Mouse (Mus musculus) neural tube, embryonic 12.5 days (tissue): ENCODE data around the gene Skp1a. TPM values are rescaled to one million over a fixed set of nuclear protein-coding genes. Genes with fewer than 3 reads are reported as not detected.

Source experiments
- ATAC-seq: fragments of 200-750 bp; cut with Nextera tagmentation; 2 replicates; pipeline ENCODE4 v1.8.0; 2017; ENCODE audit warnings: low read depth, mild to moderate bottlenecking, moderate TSS enrichment, moderate library complexity; ENCODE audit not compliant: low FRiP score
- H3K27ac ChIP-seq: fragments of 300-500 bp; sonication (generic); 2 replicates; pipeline ENCODE4 v1.5.1; 2016
- H3K27me3 ChIP-seq: fragments of 300-500 bp; sonication (generic); replicated peaks from 2 replicates; pipeline ENCODE4 v1.6.1; 2016; ENCODE audit warnings: mild to moderate bottlenecking
- H3K36me3 ChIP-seq: fragments of 300-500 bp; sonication (generic); 2 replicates; pipeline ENCODE4 v1.6.1; 2016; ENCODE audit warnings: mild to moderate bottlenecking
- H3K4me1 ChIP-seq: fragments of 300-500 bp; sonication (generic); 2 replicates; pipeline ENCODE4 v1.6.1; 2016
- H3K4me2 ChIP-seq: fragments of 300-500 bp; sonication (generic); replicated peaks from 2 replicates; pipeline ENCODE4 v1.6.1; 2016; ENCODE audit warnings: mild to moderate bottlenecking
- H3K4me3 ChIP-seq: fragments of 300-500 bp; sonication (generic); 2 replicates; pipeline ENCODE4 v1.5.1; 2016
- H3K9ac ChIP-seq: fragments of 300-500 bp; sonication (generic); 2 replicates; pipeline ENCODE4 v1.6.1; 2016; ENCODE audit warnings: mild to moderate bottlenecking
- H3K9me3 ChIP-seq: fragments of 300-500 bp; sonication (generic); 2 replicates; pipeline ENCODE4 v1.6.1; 2016; ENCODE audit warnings: mild to moderate bottlenecking
- WGBS: fragments of 180-500 bp; shearing (Covaris S2); methylation state at CpG from one replicate; pipeline ENCODE4 v1.1.7; 2016; 5-methylcytosine and 5-hydroxymethylcytosine counted together
- polyA plus RNA-seq: library from polyadenylated mRNA; unstranded; fragments of >200 nt; fragmentation: Nextera tagmentation; extraction: Ambion mirVana; gene quantifications from 2 replicates; pipeline ENCODE4 v1.2.1, GENCODE M21; 2016

Gene Skp1a
- polyA plus RNA-seq, 1 experiment from 2014 or later: 1,002 TPM

- Histone ChIP-seq H3K27ac (no peak overlapping the region), H3K4me2 (peak overlapping the region; percentile 90), H3K36me3 (no peaks in the 10 kb centered on the region), H3K9ac (no peak overlapping the region), H3K27me3 (peaks cover 33% of the 10 kb centered on the region), H3K9me3 (no peaks in the 10 kb centered on the region), H3K4me1 (peaks cover 30% of the 10 kb centered on the region), H3K4me3 (no peak overlapping the region; the same call in 1 of the 2 replicates)
- WGBS: 68% methylated on average over 19 of the region's 19 CpGs
- ATAC-seq: no peak
These were observed 50.0 kb downstream of the Skp1a start for GRCm38 (mm10) chr11:52281568-52282328.

- Histone ChIP-seq H3K9me3 (no peaks in the 10 kb centered on the region), H3K9ac (peak overlapping the region; percentile 65), H3K4me3 (peak overlapping the region; percentile 56), H3K27ac (no peak overlapping the region), H3K36me3 (no peaks in the 10 kb centered on the region), H3K4me1 (peaks cover 34% of the 10 kb centered on the region), H3K4me2 (peak overlapping the region; percentile 90), H3K27me3 (peaks cover 33% of the 10 kb centered on the region)
- ATAC-seq: no peak
- WGBS: 1% methylated on average over 19 of the region's 19 CpGs
These were observed 50.6 kb downstream of the Skp1a start for GRCm38 (mm10) chr11:52282420-52282773.

GRCm38 (mm10) chr11:52282774-52283595 lies 51.2 kb downstream of the Skp1a start, which contains the start of gene Tcf7:
Gene Tcf7 (minus strand): TSS chr11:52283014.
- 1% methylated on average over 86 of the region's 97 CpGs for WGBS
- Histone ChIP-seq H3K4me2 (peak within 1 kb of the TSS; percentile 90), H3K36me3 (no peaks in the 10 kb centered on the region), H3K9me3 (no peaks in the 10 kb centered on the region), H3K4me1 (peaks cover 34% of the 10 kb centered on the region), H3K4me3 (peak within 1 kb of the TSS; percentile 56), H3K27ac (no peak within 1 kb of the TSS), H3K27me3 (peaks cover 33% of the 10 kb centered on the region), H3K9ac (peak within 1 kb of the TSS; percentile 65)
- peak; percentile 63 for ATAC-seq

- H3K4me1 ChIP-seq: peaks cover 34% of the 10 kb centered on the region
- no peak overlapping the region for H3K9ac ChIP-seq
- H3K9me3 ChIP-seq: no peaks in the 10 kb centered on the region
- peaks cover 33% of the 10 kb centered on the region for H3K27me3 ChIP-seq
- 8% methylated on average over 44 of the region's 44 CpGs for WGBS
- no peaks in the 10 kb centered on the region for H3K36me3 ChIP-seq
- peak overlapping the region; percentile 90 for H3K4me2 ChIP-seq
- H3K27ac ChIP-seq: no peak overlapping the region
- ATAC-seq: no peak
- H3K4me3 ChIP-seq: peak overlapping the region; percentile 11; the same call in 1 of the 2 replicates
These were observed 52.1 kb downstream of the Skp1a start for GRCm38 (mm10) chr11:52283596-52284571.

- Histone ChIP-seq H3K4me3 (no peak overlapping the region), H3K9me3 (no peaks in the 10 kb centered on the region), H3K36me3 (no peaks in the 10 kb centered on the region), H3K4me1 (peaks cover 34% of the 10 kb centered on the region), H3K27ac (no peak overlapping the region), H3K27me3 (peaks cover 33% of the 10 kb centered on the region), H3K9ac (no peak overlapping the region; the same call in 1 of the 2 replicates), H3K4me2 (no peak overlapping the region)
- ATAC-seq: no peak
- WGBS: 9% methylated on average over 16 of the region's 16 CpGs
These were observed 54.6 kb downstream of the Skp1a start for GRCm38 (mm10) chr11:52286301-52286957.

GRCm38 (mm10) chr11:52286958-52287305 lies 55.1 kb downstream of the Skp1a start:
- peaks cover 33% of the 10 kb centered on the region for H3K27me3 ChIP-seq
- no peak overlapping the region for H3K4me3 ChIP-seq
- no peak overlapping the region; the same call in 1 of the 2 replicates for H3K9ac ChIP-seq
- H3K4me1 ChIP-seq: peaks cover 33% of the 10 kb centered on the region
- no peak for ATAC-seq
- H3K27ac ChIP-seq: no peak overlapping the region
- WGBS: 13% methylated on average over 4 of the region's 4 CpGs
- H3K36me3 ChIP-seq: no peaks in the 10 kb centered on the region
- H3K9me3 ChIP-seq: no peaks in the 10 kb centered on the region
- H3K4me2 ChIP-seq: no peak overlapping the region

- no peak overlapping the region for H3K4me2 ChIP-seq
- H3K9ac ChIP-seq: no peak overlapping the region
- no peaks in the 10 kb centered on the region for H3K4me1 ChIP-seq
- no peaks in the 10 kb centered on the region for H3K27me3 ChIP-seq
- H3K9me3 ChIP-seq: no peaks in the 10 kb centered on the region
- no peak overlapping the region for H3K4me3 ChIP-seq
- WGBS: 78% methylated on average over 7 of the region's 7 CpGs
- ATAC-seq: no peak
- H3K36me3 ChIP-seq: no peaks in the 10 kb centered on the region
- H3K27ac ChIP-seq: no peak overlapping the region
These were observed 60.6 kb downstream of the Skp1a start for GRCm38 (mm10) chr11:52292346-52292745.

- no peaks in the 10 kb centered on the region for H3K4me1 ChIP-seq
- H3K4me3 ChIP-seq: no peak overlapping the region
- H3K36me3 ChIP-seq: no peaks in the 10 kb centered on the region
- no peaks in the 10 kb centered on the region for H3K27me3 ChIP-seq
- H3K9ac ChIP-seq: no peak overlapping the region
- WGBS: 85% methylated on average over 6 of the region's 6 CpGs
- no peaks in the 10 kb centered on the region for H3K9me3 ChIP-seq
- no peak overlapping the region for H3K4me2 ChIP-seq
- ATAC-seq: no peak
- no peak overlapping the region for H3K27ac ChIP-seq
These were observed 61.1 kb downstream of the Skp1a start for GRCm38 (mm10) chr11:52292894-52293293.

GRCm38 (mm10) chr11:52294103-52294502 lies 62.3 kb downstream of the Skp1a start:
- H3K9me3 ChIP-seq: no peaks in the 10 kb centered on the region
- 85% methylated on average over 9 of the region's 9 CpGs for WGBS
- H3K4me1 ChIP-seq: no peaks in the 10 kb centered on the region
- no peak overlapping the region for H3K9ac ChIP-seq
- H3K4me2 ChIP-seq: no peak overlapping the region
- ATAC-seq: no peak
- no peaks in the 10 kb centered on the region for H3K36me3 ChIP-seq
- no peaks in the 10 kb centered on the region for H3K27me3 ChIP-seq
- H3K4me3 ChIP-seq: no peak overlapping the region
- H3K27ac ChIP-seq: no peak overlapping the region
